9 mouse cellular contexts compared by ENCODE assay signal in the genomic region with DNA sequence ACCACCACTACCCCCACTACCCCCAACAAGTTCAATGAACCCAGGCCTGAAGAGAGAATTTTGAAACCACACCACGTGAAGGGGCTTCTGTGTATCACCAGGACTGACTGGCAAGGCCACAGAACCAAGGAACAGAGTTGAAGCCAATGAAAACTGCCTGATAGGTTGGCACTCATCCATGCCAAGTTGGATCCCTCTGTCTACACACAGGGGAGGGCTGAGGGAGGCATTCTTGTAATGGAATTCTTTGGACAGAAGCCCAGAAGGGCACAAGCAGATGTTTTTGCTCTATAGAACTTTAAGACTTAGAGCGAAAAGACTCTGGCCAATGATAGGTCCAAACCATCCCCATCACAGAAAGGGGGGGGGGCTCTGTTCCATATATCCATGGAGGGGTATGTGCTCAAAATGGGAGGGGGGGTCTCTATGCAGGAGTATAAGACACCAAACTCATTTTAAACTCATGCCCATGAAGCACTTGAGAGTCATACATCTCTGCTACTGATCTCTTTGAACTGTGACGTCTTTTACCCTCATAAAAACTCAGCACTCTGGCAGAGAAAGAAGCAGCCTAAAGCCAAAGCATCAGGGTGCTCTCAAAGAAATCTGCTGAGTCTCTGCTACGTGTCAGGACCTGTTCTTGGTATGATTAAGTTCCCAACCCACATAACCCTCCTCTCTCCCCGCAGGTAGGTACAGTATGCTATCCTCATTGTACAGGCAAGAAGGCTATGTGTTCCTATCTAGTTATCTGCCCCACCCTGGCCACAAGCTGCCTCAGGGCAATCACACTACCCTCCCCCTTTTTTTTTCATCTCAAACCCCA.
DNase-seq lines count a peak whose midpoint lies in the region; ATAC-seq and TF ChIP-seq lines count a peak whose summit lies in the region.
"Had no signal": no experiment of that assay in that cellular context is flagged by ENCODE, and none has a peak within 500 bp of the region (broad histone marks: within the 10 kb centered on the region; RNA-seq: fewer than 3 reads in every experiment).

No protein-coding gene starts in this region.

- H3K4me1 ChIP-seq in forebrain, embryonic 13.5 days = peaks cover 20% of the 10 kb centered on the region
- peaks cover 5% of the 10 kb centered on the region; the same call in 1 of the 2 replicates for H3K4me1 ChIP-seq in forebrain, embryonic 12.5 days
- H3K4me1 ChIP-seq in forebrain, embryonic 16.5 days (replicated peaks; ENCODE audit: control insufficient read depth, insufficient read depth, low read length) = peaks cover 11% of the 10 kb centered on the region
- peaks cover 4% of the 10 kb centered on the region; the same call in 1 of the 2 replicates for H3K4me1 ChIP-seq in thymus, adult 2 months (replicated peaks; ENCODE audit: control insufficient read depth, insufficient read depth, low read length)
- H3K4me1 ChIP-seq: liver, embryonic 13.5 days had no signal

- H3K9me3 ChIP-seq in forebrain, embryonic 13.5 days (replicated peaks) = no peaks in the 10 kb centered on the region
- no peaks in the 10 kb centered on the region for H3K9me3 ChIP-seq in forebrain, embryonic 12.5 days
- no peaks in the 10 kb centered on the region for H3K9me3 ChIP-seq in forebrain, embryonic 16.5 days (ENCODE audit: control insufficient read depth, low read length)
- H3K9me3 ChIP-seq: liver, embryonic 13.5 days had no signal

- no peaks in the 10 kb centered on the region for H3K36me3 ChIP-seq in forebrain, embryonic 13.5 days (ENCODE audit: poor library complexity, severe bottlenecking)
- H3K36me3 ChIP-seq in forebrain, embryonic 12.5 days (replicated peaks) = no peaks in the 10 kb centered on the region
- H3K36me3 ChIP-seq in forebrain, embryonic 16.5 days (ENCODE audit: control insufficient read depth, insufficient read depth) = no peaks in the 10 kb centered on the region
- no peaks in the 10 kb centered on the region for H3K36me3 ChIP-seq in thymus, adult 2 months (ENCODE audit: control insufficient read depth, insufficient read depth, low read length)
- H3K36me3 ChIP-seq: liver, embryonic 13.5 days had no signal

- no peak overlapping the region for H3K4me3 ChIP-seq in forebrain, embryonic 13.5 days
- H3K4me3 ChIP-seq in forebrain, embryonic 12.5 days (replicated peaks) = no peak overlapping the region
- no peak overlapping the region for H3K4me3 ChIP-seq in forebrain, embryonic 16.5 days (replicated peaks; ENCODE audit: low read length)
- no peak overlapping the region for H3K4me3 ChIP-seq in thymus, adult 2 months (ENCODE audit: control insufficient read depth, insufficient read depth, low read length)
- H3K4me3 ChIP-seq: liver, embryonic 13.5 days had no signal

- peak; percentile 68 for ATAC-seq in forebrain, embryonic 13.5 days
- no peak for ATAC-seq in forebrain, embryonic 12.5 days (ENCODE audit: low FRiP score)
- ATAC-seq in forebrain, embryonic 16.5 days = peak; percentile 84
- no peak for ATAC-seq in granulocyte monocyte progenitor cell, adult 5-6 weeks (replicated peaks; ENCODE audit: poor library complexity, severe bottlenecking)
- ATAC-seq in CD4-positive, CD25-positive, alpha-beta regulatory T cell, adult 4 months = no peak

- H3K4me2 ChIP-seq in forebrain, embryonic 13.5 days = no peak overlapping the region
- H3K4me2 ChIP-seq in forebrain, embryonic 12.5 days = no peak overlapping the region
- H3K4me2 ChIP-seq in forebrain, embryonic 16.5 days (ENCODE audit: low read length) = no peak overlapping the region
- H3K4me2 ChIP-seq: liver, embryonic 13.5 days had no signal

- TF ChIP-seq POLR2A in thymus, adult 2 months (IDR thresholded peaks at IDR 0.05; ENCODE audit: control insufficient read depth, extremely low read depth, insufficient read depth, low read length, poor library complexity) = no peak

- WGBS in forebrain, embryonic 13.5 days = 53% methylated on average over 5 of the region's 5 CpGs
- 75% methylated on average over 5 of the region's 5 CpGs for WGBS in forebrain, embryonic 12.5 days
- WGBS in forebrain, embryonic 16.5 days = 36% methylated on average over 5 of the region's 5 CpGs
- WGBS in thymus, adult 2 months = 70% methylated on average over 5 of the region's 5 CpGs

- DNase-seq in 3134 (ENCODE audit: extremely low read depth, insufficient read length, low spot score) = peak; percentile 30
- DNase-seq in kidney, postnatal 14 days = peak; percentile 62
- DNase-seq in thymus, adult 2 months = no peak
- DNase-seq: liver, embryonic 13.5 days had no signal

- no peak for TF ChIP-seq CTCF in thymus, adult 2 months (IDR thresholded peaks at IDR 0.05; ENCODE audit: borderline replicate concordance, control insufficient read depth, extremely low read depth, insufficient read depth, low read length, poor library complexity)

- peaks cover 9% of the 10 kb centered on the region; the same call in 1 of the 2 replicates for H3K27me3 ChIP-seq in forebrain, embryonic 13.5 days
- 0 out of 2 replicates have a peak, but pooled peaks cover 5% of the 10 kb centered on the region for H3K27me3 ChIP-seq in forebrain, embryonic 12.5 days
- H3K27me3 ChIP-seq in forebrain, embryonic 16.5 days (replicated peaks; ENCODE audit: control insufficient read depth, insufficient read depth, low read length) = 0 out of 2 replicates have a peak, but pooled peaks cover 4% of the 10 kb centered on the region
- no peaks in the 10 kb centered on the region for H3K27me3 ChIP-seq in thymus, adult 2 months (ENCODE audit: control insufficient read depth, insufficient read depth, low read length)
- H3K27me3 ChIP-seq: liver, embryonic 13.5 days had no signal

- no peak overlapping the region for H3K27ac ChIP-seq in forebrain, embryonic 13.5 days
- H3K27ac ChIP-seq in forebrain, embryonic 12.5 days = no peak overlapping the region
- H3K27ac ChIP-seq in forebrain, embryonic 16.5 days (ENCODE audit: low read length) = no peak overlapping the region
- no peak overlapping the region for H3K27ac ChIP-seq in thymus, adult 2 months (ENCODE audit: control insufficient read depth, insufficient read depth, low read length)
- H3K27ac ChIP-seq: liver, embryonic 13.5 days had no signal

- no peak overlapping the region for H3K9ac ChIP-seq in forebrain, embryonic 13.5 days
- H3K9ac ChIP-seq in forebrain, embryonic 12.5 days = no peak overlapping the region
- H3K9ac ChIP-seq in forebrain, embryonic 16.5 days (replicated peaks; ENCODE audit: low read depth, low read length) = no peak overlapping the region
- H3K9ac ChIP-seq: liver, embryonic 13.5 days had no signal

Comparison
In these comparisons a context has a peak if more than half of its experiments do, and no peak if none do; other contexts are left out.
1. ATAC-seq: peak in forebrain, embryonic 13.5 days (single experiment) and forebrain, embryonic 16.5 days (single experiment); none in forebrain, embryonic 12.5 days (single experiment), granulocyte monocyte progenitor cell, adult 5-6 weeks (single experiment) and CD4-positive, CD25-positive, alpha-beta regulatory T cell, adult 4 months (single experiment).